Mouse (Mus musculus): ENCODE measurements around the gene Cep63. TPM values are rescaled to one million over a fixed set of nuclear protein-coding genes. Genes with fewer than 3 reads are reported as not detected.

Gene Cep63
- polyA plus RNA-seq, 1 experiment = 6.1 TPM

DNA sequence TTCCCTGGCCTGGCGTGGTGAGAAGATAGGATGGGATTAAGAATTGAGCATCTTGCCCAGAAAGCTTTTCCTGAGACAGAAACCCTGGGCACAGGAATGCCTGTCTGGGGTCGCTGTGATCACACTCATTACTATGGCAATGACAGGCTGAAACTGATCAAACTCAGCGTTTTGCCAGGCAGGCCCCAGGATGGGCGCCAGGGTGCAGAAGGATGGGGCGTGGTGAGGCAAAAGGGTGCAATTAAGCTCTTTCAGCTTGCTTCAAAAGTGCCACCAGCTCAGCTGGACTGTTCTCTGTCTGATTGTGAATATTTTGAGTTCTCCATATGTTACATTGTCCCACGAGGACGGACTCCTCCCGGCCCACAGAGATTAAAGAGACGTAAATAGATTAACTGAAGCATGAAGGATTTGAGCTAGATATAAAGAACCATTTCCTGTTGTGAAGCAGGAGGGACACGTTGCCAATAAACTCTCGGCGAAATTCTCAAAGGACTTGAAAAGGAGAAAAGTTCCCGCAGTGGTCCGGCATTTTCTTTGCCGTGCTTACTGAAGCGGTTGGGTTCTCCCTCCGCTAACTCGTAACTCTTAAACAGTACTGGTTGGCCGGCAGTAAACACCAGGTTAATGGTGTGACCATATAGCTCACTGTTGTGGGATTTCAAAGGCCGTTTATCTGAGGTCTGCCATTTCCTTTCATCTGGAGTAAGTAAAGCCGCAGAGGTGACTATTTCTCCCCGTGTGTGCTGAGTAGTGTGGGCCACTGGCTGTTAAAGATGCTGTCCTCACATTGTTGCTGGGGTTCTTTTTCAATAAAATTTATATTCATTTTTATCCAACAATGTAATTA, 80.7 kb downstream of the Cep63 start:
- WGBS = 24% methylated on average over 22 of the region's 22 CpGs
- no peak overlapping the region for H3K27ac ChIP-seq (ENCODE audit: control insufficient read depth, insufficient read depth, low read length)
- H3K4me3 ChIP-seq (ENCODE audit: control insufficient read depth, insufficient read depth, low read length) = no peak overlapping the region
- peaks cover 15% of the 10 kb centered on the region for H3K4me1 ChIP-seq (replicated peaks; ENCODE audit: control insufficient read depth, insufficient read depth, low read length)
- TF ChIP-seq POLR2A (IDR thresholded peaks at IDR 0.05; ENCODE audit: control insufficient read depth, extremely low read depth, insufficient read depth, low read length, poor library complexity) (no peak), CTCF (IDR thresholded peaks at IDR 0.05; ENCODE audit: borderline replicate concordance, control insufficient read depth, extremely low read depth, insufficient read depth, low read length, poor library complexity) (no peak)
- no peak for DNase-seq
- peaks cover 3% of the 10 kb centered on the region; the same call in 1 of the 2 replicates for H3K27me3 ChIP-seq (ENCODE audit: control insufficient read depth, insufficient read depth, low read length)
- H3K36me3 ChIP-seq (ENCODE audit: control insufficient read depth, insufficient read depth, low read length) = no peaks in the 10 kb centered on the region

- no peaks in the 10 kb centered on the region for H3K36me3 ChIP-seq (ENCODE audit: control insufficient read depth, insufficient read depth, low read length)
- H3K27ac ChIP-seq (ENCODE audit: control insufficient read depth, insufficient read depth, low read length) = no peak overlapping the region
- H3K27me3 ChIP-seq (ENCODE audit: control insufficient read depth, insufficient read depth, low read length) = peaks cover 3% of the 10 kb centered on the region; the same call in 1 of the 2 replicates
- DNase-seq = peak; percentile 79
- no peak overlapping the region for H3K4me3 ChIP-seq (ENCODE audit: control insufficient read depth, insufficient read depth, low read length)
- TF ChIP-seq CTCF (IDR thresholded peaks at IDR 0.05; ENCODE audit: borderline replicate concordance, control insufficient read depth, extremely low read depth, insufficient read depth, low read length, poor library complexity) (peak; percentile 94), POLR2A (IDR thresholded peaks at IDR 0.05; ENCODE audit: control insufficient read depth, extremely low read depth, insufficient read depth, low read length, poor library complexity) (0 out of 2 replicates have a peak, but pooled peaks have one; percentile 18)
- peaks cover 23% of the 10 kb centered on the region for H3K4me1 ChIP-seq (replicated peaks; ENCODE audit: control insufficient read depth, insufficient read depth, low read length)
- WGBS = 5% methylated on average over 26 of the region's 26 CpGs
Observed at GRCm38 (mm10) chr9:102544773-102545366, 81.5 kb downstream of the Cep63 start.

GRCm38 (mm10) chr9:102544116-102544772, 82.1 kb downstream of the Cep63 start:
- no peaks in the 10 kb centered on the region for H3K36me3 ChIP-seq (ENCODE audit: control insufficient read depth, insufficient read depth, low read length)
- no peak for TF ChIP-seq POLR2A (IDR thresholded peaks at IDR 0.05; ENCODE audit: control insufficient read depth, extremely low read depth, insufficient read depth, low read length, poor library complexity)
- no peak for TF ChIP-seq CTCF (IDR thresholded peaks at IDR 0.05; ENCODE audit: borderline replicate concordance, control insufficient read depth, extremely low read depth, insufficient read depth, low read length, poor library complexity)
- no peak overlapping the region for H3K4me3 ChIP-seq (ENCODE audit: control insufficient read depth, insufficient read depth, low read length)
- DNase-seq = no peak
- 30% methylated on average over 11 of the region's 11 CpGs for WGBS
- peaks cover 3% of the 10 kb centered on the region; the same call in 1 of the 2 replicates for H3K27me3 ChIP-seq (ENCODE audit: control insufficient read depth, insufficient read depth, low read length)
- no peak overlapping the region for H3K27ac ChIP-seq (ENCODE audit: control insufficient read depth, insufficient read depth, low read length)
- peaks cover 25% of the 10 kb centered on the region for H3K4me1 ChIP-seq (replicated peaks; ENCODE audit: control insufficient read depth, insufficient read depth, low read length)

DNA sequence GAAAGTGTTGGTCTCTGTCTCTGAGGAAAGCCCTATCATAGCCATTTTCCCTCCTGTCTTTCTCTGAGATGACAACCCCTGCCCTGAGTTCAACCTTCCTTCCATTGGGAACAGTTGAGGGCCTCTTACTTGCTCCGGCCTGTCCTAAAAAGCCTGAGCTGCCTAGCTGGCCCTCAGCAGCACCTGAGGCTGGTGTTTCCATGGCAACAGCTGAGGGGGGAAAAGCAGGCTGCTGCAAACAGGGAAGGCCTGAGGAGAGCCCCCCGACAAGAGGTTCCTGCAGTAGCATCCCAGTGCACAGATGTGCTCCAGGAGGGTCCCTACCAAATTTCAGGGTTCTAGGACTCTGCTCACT, 82.6 kb downstream of the Cep63 start:
- no peak for DNase-seq
- WGBS = 93% methylated on average over 2 of the region's 2 CpGs
- Histone ChIP-seq H3K27ac (ENCODE audit: control insufficient read depth, insufficient read depth, low read length) (no peak overlapping the region), H3K36me3 (ENCODE audit: control insufficient read depth, insufficient read depth, low read length) (no peaks in the 10 kb centered on the region), H3K4me3 (ENCODE audit: control insufficient read depth, insufficient read depth, low read length) (no peak overlapping the region), H3K4me1 (replicated peaks; ENCODE audit: control insufficient read depth, insufficient read depth, low read length) (peaks cover 27% of the 10 kb centered on the region), H3K27me3 (ENCODE audit: control insufficient read depth, insufficient read depth, low read length) (peaks cover 3% of the 10 kb centered on the region; the same call in 1 of the 2 replicates)
- TF ChIP-seq POLR2A (IDR thresholded peaks at IDR 0.05; ENCODE audit: control insufficient read depth, extremely low read depth, insufficient read depth, low read length, poor library complexity) (no peak), CTCF (IDR thresholded peaks at IDR 0.05; ENCODE audit: borderline replicate concordance, control insufficient read depth, extremely low read depth, insufficient read depth, low read length, poor library complexity) (no peak)

GRCm38 (mm10) chr9:102542540-102542939, 83.8 kb downstream of the Cep63 start:
- Histone ChIP-seq H3K4me3 (ENCODE audit: control insufficient read depth, insufficient read depth, low read length) (no peak overlapping the region), H3K36me3 (ENCODE audit: control insufficient read depth, insufficient read depth, low read length) (no peaks in the 10 kb centered on the region), H3K27ac (ENCODE audit: control insufficient read depth, insufficient read depth, low read length) (no peak overlapping the region), H3K4me1 (replicated peaks; ENCODE audit: control insufficient read depth, insufficient read depth, low read length) (peaks cover 27% of the 10 kb centered on the region), H3K27me3 (ENCODE audit: control insufficient read depth, insufficient read depth, low read length) (peaks cover 3% of the 10 kb centered on the region; the same call in 1 of the 2 replicates)
- no peak for DNase-seq
- no peak for TF ChIP-seq CTCF (IDR thresholded peaks at IDR 0.05; ENCODE audit: borderline replicate concordance, control insufficient read depth, extremely low read depth, insufficient read depth, low read length, poor library complexity)
- TF ChIP-seq POLR2A (IDR thresholded peaks at IDR 0.05; ENCODE audit: control insufficient read depth, extremely low read depth, insufficient read depth, low read length, poor library complexity) = no peak
- 30% methylated on average over 8 of the region's 8 CpGs for WGBS

DNA sequence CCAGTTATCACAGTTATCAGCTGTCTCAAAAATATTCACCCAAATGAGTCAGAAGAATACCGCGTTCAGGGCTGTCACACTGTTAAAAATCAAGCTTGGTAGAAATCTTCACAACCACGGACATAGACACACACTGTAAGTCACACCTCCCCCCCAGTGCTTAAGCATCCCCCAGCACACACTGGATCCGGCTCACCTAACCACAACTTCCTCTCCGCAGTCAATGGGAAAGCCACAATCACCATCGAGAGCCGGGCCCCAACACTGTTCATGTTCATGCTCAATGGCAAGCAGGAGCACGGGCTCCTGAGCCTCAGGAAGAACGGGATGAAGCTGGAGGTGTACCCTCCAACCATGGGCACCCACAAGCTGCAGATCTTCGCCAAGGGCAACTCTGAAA, 84.7 kb downstream of the Cep63 start:
- peak; percentile 32 for DNase-seq
- no peak overlapping the region for H3K27ac ChIP-seq (ENCODE audit: control insufficient read depth, insufficient read depth, low read length)
- H3K4me3 ChIP-seq (ENCODE audit: control insufficient read depth, insufficient read depth, low read length) = no peak overlapping the region
- no peak for TF ChIP-seq CTCF (IDR thresholded peaks at IDR 0.05; ENCODE audit: borderline replicate concordance, control insufficient read depth, extremely low read depth, insufficient read depth, low read length, poor library complexity)
- no peak for TF ChIP-seq POLR2A (IDR thresholded peaks at IDR 0.05; ENCODE audit: control insufficient read depth, extremely low read depth, insufficient read depth, low read length, poor library complexity)
- H3K36me3 ChIP-seq (ENCODE audit: control insufficient read depth, insufficient read depth, low read length) = no peaks in the 10 kb centered on the region
- peaks cover 27% of the 10 kb centered on the region for H3K4me1 ChIP-seq (replicated peaks; ENCODE audit: control insufficient read depth, insufficient read depth, low read length)
- H3K27me3 ChIP-seq (ENCODE audit: control insufficient read depth, insufficient read depth, low read length) = peaks cover 3% of the 10 kb centered on the region; the same call in 1 of the 2 replicates
- WGBS = 6% methylated on average over 10 of the region's 10 CpGs
